Mouse (Mus musculus): ENCODE results near the gene Rpa2. TPM values are rescaled to one million over a fixed set of nuclear protein-coding genes. Genes with fewer than 3 reads are reported as not detected.
"Not testable (repeated sequence)": the region's sequence is repeated elsewhere in the genome, so short reads cannot be mapped to it uniquely, and the experiment has no call there.

The Rpa2 gene
- polyA plus RNA-seq, 1 experiment: 9.9 TPM

- TF ChIP-seq GATA1 (IDR thresholded peaks at IDR 0.05; ENCODE audit: low read length) (no peak), TAL1 (IDR thresholded peaks at IDR 0.05; ENCODE audit: low read length) (no peak)
- no peak overlapping the region for H3K4me3 ChIP-seq (replicated peaks)
These were observed 15.6 kb downstream of the Rpa2 start for GRCm38 (mm10) chr4:132783732-132784131.

GRCm38 (mm10) chr4:132785228-132785627 is 17.1 kb downstream of the Rpa2 start:
- H3K4me1 ChIP-seq (ENCODE audit: control insufficient read depth): peaks cover 6% of the 10 kb centered on the region
- no peaks in the 10 kb centered on the region for H3K27me3 ChIP-seq (ENCODE audit: control insufficient read depth)
- no peaks in the 10 kb centered on the region for H3K9me3 ChIP-seq (ENCODE audit: control insufficient read depth, low read length)
- TF ChIP-seq TAL1 (IDR thresholded peaks at IDR 0.05; ENCODE audit: low read length) (no peak), GATA1 (IDR thresholded peaks at IDR 0.05; ENCODE audit: low read length) (no peak)
- peaks cover 9% of the 10 kb centered on the region for H3K36me3 ChIP-seq (ENCODE audit: control insufficient read depth)
- H3K4me3 ChIP-seq (replicated peaks): no peak overlapping the region

More at GRCm38 (mm10) chr4:132783732-132784131, 15.6 kb downstream of the Rpa2 start:
- Histone ChIP-seq H3K36me3 (ENCODE audit: control insufficient read depth) (peaks cover 24% of the 10 kb centered on the region), H3K9me3 (ENCODE audit: control insufficient read depth, low read length) (no peaks in the 10 kb centered on the region), H3K27me3 (ENCODE audit: control insufficient read depth) (no peaks in the 10 kb centered on the region), H3K4me1 (ENCODE audit: control insufficient read depth) (peaks cover 6% of the 10 kb centered on the region)

DNA sequence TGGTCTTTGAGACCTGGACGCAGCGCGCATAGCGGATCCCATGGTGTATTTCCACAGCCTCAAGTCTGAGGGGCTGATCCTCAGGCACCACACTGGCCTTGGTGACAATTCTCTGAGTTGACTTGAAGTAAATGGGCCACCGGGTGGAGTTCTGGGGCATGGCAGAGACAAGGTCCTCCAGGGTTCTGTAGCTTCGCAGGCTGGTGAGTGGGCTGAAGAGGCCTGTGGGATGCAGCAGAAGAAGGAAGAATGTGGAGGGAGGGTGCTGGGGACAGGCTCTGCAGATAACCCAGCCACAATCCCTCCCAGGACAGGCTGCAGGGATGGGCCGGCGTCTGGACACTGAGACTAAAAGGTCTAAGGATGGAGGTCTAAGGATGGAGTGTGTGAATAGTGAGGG is 21.6 kb downstream of the Rpa2 start:
- TF ChIP-seq GATA1 (IDR thresholded peaks at IDR 0.05; ENCODE audit: low read length) (no peak), TAL1 (IDR thresholded peaks at IDR 0.05; ENCODE audit: low read length) (no peak)
- Histone ChIP-seq H3K4me1 (ENCODE audit: control insufficient read depth) (no peaks in the 10 kb centered on the region; the same call in none of the 2 replicates), H3K4me3 (replicated peaks) (no peak overlapping the region), H3K27me3 (ENCODE audit: control insufficient read depth) (peaks cover 14% of the 10 kb centered on the region), H3K9me3 (ENCODE audit: control insufficient read depth, low read length) (no peaks in the 10 kb centered on the region), H3K36me3 (ENCODE audit: control insufficient read depth) (no peaks in the 10 kb centered on the region)

DNA sequence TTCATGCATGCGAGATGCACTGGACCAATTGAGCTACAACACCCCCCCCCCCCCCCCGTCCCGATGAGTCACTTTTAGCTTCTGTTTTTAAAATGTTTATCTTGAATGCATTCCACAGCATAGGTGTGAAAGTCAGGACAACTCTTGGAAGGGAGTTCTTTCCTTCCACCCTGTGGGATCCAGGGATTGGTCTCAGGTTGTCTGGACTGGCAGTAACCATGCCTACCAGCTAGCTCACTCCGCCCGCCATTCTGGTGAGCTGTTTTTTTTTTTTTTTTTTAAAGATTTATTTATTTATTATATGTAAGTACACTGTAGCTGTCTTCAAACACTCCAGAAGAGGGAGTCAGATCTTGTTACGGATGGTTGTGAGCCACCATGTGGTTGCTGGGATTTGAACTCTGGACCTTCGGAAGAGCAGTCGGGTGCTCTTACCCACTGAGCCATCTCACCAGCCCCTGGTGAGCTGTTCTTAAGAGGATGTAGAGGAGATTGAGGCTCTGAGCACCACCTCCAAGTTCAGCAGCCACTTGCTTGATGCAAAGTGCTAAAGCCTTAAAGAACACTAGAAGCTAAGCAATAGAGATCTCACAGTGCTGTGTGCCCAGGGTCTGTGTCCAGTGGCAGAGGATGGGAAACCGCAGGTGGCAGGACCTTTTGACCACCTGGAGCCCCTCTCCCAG is 25.3 kb downstream of the Rpa2 start:
- H3K27me3 ChIP-seq (ENCODE audit: control insufficient read depth): peaks cover 35% of the 10 kb centered on the region
- not testable (repeated sequence) for H3K4me3 ChIP-seq (replicated peaks); H3K9me3 ChIP-seq (ENCODE audit: control insufficient read depth, low read length); H3K36me3 ChIP-seq (ENCODE audit: control insufficient read depth)
- peaks cover 12% of the 10 kb centered on the region for H3K4me1 ChIP-seq (ENCODE audit: control insufficient read depth)

DNA sequence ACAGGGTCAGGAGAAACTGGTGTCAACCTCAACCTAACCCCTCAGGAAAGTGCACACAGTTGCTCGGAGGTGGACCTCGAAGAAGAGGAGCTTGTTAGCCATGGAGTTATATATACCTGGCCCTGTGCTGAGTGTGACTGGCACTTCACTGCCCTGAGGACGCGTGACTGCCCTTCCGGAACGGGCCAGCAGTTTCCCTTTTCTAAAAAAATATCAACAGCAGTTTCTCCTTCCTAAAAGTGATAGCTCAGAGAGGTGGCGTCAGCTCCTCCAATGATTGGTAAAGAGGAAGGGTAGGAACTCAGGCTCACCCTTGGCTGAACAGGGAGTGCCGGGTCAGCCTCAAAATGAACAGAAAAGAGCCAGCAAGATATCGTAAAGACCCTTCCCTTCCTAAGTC is 25.9 kb downstream of the Rpa2 start:
- no peaks in the 10 kb centered on the region for H3K9me3 ChIP-seq (ENCODE audit: control insufficient read depth, low read length)
- TF ChIP-seq GATA1 (IDR thresholded peaks at IDR 0.05; ENCODE audit: low read length) (no peak), TAL1 (IDR thresholded peaks at IDR 0.05; ENCODE audit: low read length) (no peak)
- H3K27me3 ChIP-seq (ENCODE audit: control insufficient read depth): peaks cover 35% of the 10 kb centered on the region
- H3K4me3 ChIP-seq (replicated peaks): no peak overlapping the region
- peaks cover 12% of the 10 kb centered on the region for H3K4me1 ChIP-seq (ENCODE audit: control insufficient read depth)
- H3K36me3 ChIP-seq (ENCODE audit: control insufficient read depth): no peaks in the 10 kb centered on the region

DNA sequence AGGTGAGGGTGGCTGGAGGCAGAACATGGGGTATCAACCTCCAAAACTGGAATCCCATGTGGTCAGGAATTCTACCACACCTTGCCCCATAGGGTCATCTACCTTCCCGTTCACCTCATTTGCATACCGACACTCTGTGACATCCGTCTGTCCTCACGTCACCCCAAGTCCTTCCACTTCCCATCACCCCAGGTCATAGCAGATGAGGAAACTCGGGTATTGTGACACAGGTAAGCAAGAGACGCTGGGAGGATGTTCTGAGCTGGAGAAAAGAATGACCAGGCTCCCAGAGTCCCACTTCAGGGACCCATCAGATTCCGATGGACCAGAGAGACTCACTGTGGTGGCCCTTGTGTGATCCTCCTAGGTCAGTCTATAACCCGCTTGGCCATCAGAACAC is 26.6 kb downstream of the Rpa2 start:
- Histone ChIP-seq H3K9me3 (ENCODE audit: control insufficient read depth, low read length) (no peaks in the 10 kb centered on the region), H3K36me3 (ENCODE audit: control insufficient read depth) (no peaks in the 10 kb centered on the region), H3K27me3 (ENCODE audit: control insufficient read depth) (peaks cover 35% of the 10 kb centered on the region), H3K4me1 (ENCODE audit: control insufficient read depth) (peaks cover 12% of the 10 kb centered on the region), H3K4me3 (replicated peaks) (no peak overlapping the region)
- TF ChIP-seq GATA1 (IDR thresholded peaks at IDR 0.05; ENCODE audit: low read length) (no peak), TAL1 (IDR thresholded peaks at IDR 0.05; ENCODE audit: low read length) (no peak)

GRCm38 (mm10) chr4:132795171-132795570 is 27.0 kb downstream of the Rpa2 start:
- no peak overlapping the region for H3K4me3 ChIP-seq (replicated peaks)
- H3K36me3 ChIP-seq (ENCODE audit: control insufficient read depth): no peaks in the 10 kb centered on the region
- no peaks in the 10 kb centered on the region for H3K9me3 ChIP-seq (ENCODE audit: control insufficient read depth, low read length)
- TF ChIP-seq GATA1 (IDR thresholded peaks at IDR 0.05; ENCODE audit: low read length) (no peak), TAL1 (IDR thresholded peaks at IDR 0.05; ENCODE audit: low read length) (no peak)
- peaks cover 35% of the 10 kb centered on the region for H3K27me3 ChIP-seq (ENCODE audit: control insufficient read depth)
- peaks cover 12% of the 10 kb centered on the region for H3K4me1 ChIP-seq (ENCODE audit: control insufficient read depth)

- Histone ChIP-seq H3K4me3 (replicated peaks) (peak within 1 kb of the TSS; percentile 56), H3K9me3 (ENCODE audit: control insufficient read depth, low read length) (no peaks in the 10 kb centered on the region), H3K4me1 (ENCODE audit: control insufficient read depth) (peaks cover 18% of the 10 kb centered on the region), H3K27me3 (ENCODE audit: control insufficient read depth) (peaks cover 35% of the 10 kb centered on the region), H3K36me3 (ENCODE audit: control insufficient read depth) (no peaks in the 10 kb centered on the region)
- TF ChIP-seq GATA1 (IDR thresholded peaks at IDR 0.05; ENCODE audit: low read length): no peak
- TF ChIP-seq TAL1 (IDR thresholded peaks at IDR 0.05; ENCODE audit: low read length): no peak
These were observed 28.2 kb downstream of the Rpa2 start, which contains the start of gene Themis2 for GRCm38 (mm10) chr4:132796196-132796886. Gene Themis2, minus strand, starts transcription at chr4:132796387.

DNA sequence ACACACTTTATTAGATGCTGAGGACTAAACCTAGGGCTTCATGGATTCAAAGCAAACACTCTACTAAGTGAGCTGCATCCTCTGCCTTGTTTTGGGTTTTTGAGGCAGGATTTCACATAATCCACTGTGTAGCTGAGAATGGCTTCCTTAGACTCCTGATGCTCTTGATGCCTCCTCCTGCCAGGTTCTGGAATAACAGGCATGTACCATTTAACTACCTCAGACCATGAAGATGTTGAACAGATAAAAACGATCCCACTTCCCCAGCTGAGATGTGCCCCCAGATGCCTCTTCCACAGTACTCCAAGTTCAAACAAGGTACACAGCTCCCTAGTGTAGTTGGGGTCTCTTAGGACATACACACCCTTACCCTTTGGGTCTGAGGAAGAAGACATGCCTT is 29.3 kb downstream of the Rpa2 start:
- TF ChIP-seq GATA1 (IDR thresholded peaks at IDR 0.05; ENCODE audit: low read length): no peak
- no peak for TF ChIP-seq TAL1 (IDR thresholded peaks at IDR 0.05; ENCODE audit: low read length)

More for the DNA sequence above, 29.3 kb downstream of the Rpa2 start:
- Histone ChIP-seq H3K4me1 (ENCODE audit: control insufficient read depth) (peaks cover 29% of the 10 kb centered on the region), H3K4me3 (replicated peaks) (no peak overlapping the region), H3K36me3 (ENCODE audit: control insufficient read depth) (no peaks in the 10 kb centered on the region), H3K27me3 (ENCODE audit: control insufficient read depth) (peaks cover 33% of the 10 kb centered on the region), H3K9me3 (ENCODE audit: control insufficient read depth, low read length) (no peaks in the 10 kb centered on the region)
